In genomic region chr7:122919728-122920582, GRCm38 (mm10) we compare ENCODE assay signal across 8 mouse cellular contexts. TPM values are rescaled to one million over a fixed set of nuclear protein-coding genes. Genes with fewer than 3 reads are reported as not detected.
A peak's percentile ranks its signal among the peaks of the same experiment; 100 is the strongest.
DNase-seq lines count a peak whose midpoint lies in the region; ATAC-seq lines count a peak whose summit lies in the region.
"Had no signal": no experiment of that assay in that cellular context is flagged by ENCODE, and none has a peak within 500 bp of the region (broad histone marks: within the 10 kb centered on the region; RNA-seq: fewer than 3 reads in every experiment).

No protein-coding gene starts in this region.

- H3K4me1 ChIP-seq in forebrain, embryonic 12.5 days = 0 out of 2 replicates have a peak, but pooled peaks cover 2% of the 10 kb centered on the region
- H3K4me1 ChIP-seq in lung, embryonic 16.5 days (replicated peaks; ENCODE audit: control insufficient read depth, insufficient read depth, low read length) = 0 out of 2 replicates have a peak, but pooled peaks cover 3% of the 10 kb centered on the region
- H3K4me1 ChIP-seq: heart, embryonic 15.5 days had no signal

- H3K4me3 ChIP-seq in forebrain, embryonic 12.5 days (replicated peaks) = no peak overlapping the region
- no peak overlapping the region for H3K4me3 ChIP-seq in lung, embryonic 16.5 days (ENCODE audit: low read length)
- H3K4me3 ChIP-seq: heart, embryonic 15.5 days had no signal

- ATAC-seq in forebrain, embryonic 12.5 days (ENCODE audit: low FRiP score) = peak; percentile 41; the same call in 1 of the 2 replicates
- ATAC-seq in inflammation-experienced regulatory T-cells, adult 6 months = peak; percentile 74
- ATAC-seq in lung, embryonic 16.5 days (ENCODE audit: low read depth) = peak; percentile 62

- 46% methylated on average over 13 of the region's 13 CpGs for WGBS in forebrain, embryonic 12.5 days
- 42% methylated on average over 13 of the region's 13 CpGs for WGBS in lung, embryonic 16.5 days

- H3K9me3 ChIP-seq in forebrain, embryonic 12.5 days = no peaks in the 10 kb centered on the region
- H3K9me3 ChIP-seq in lung, embryonic 16.5 days (ENCODE audit: control insufficient read depth, low read length) = no peaks in the 10 kb centered on the region
- H3K9me3 ChIP-seq: heart, embryonic 15.5 days had no signal

- DNase-seq in 3T3-L1 (ENCODE audit: low read depth, low spot score) (peak; percentile 73), 416B (ENCODE audit: low read depth) (peak; percentile 72)
- peak; percentile 90 for DNase-seq in brain, adult 2 months (ENCODE audit: low read depth, low spot score)
- DNase-seq in retina, embryonic 14.5 days (ENCODE audit: low spot score) = peak; percentile 92

- H3K27ac ChIP-seq in forebrain, embryonic 12.5 days = no peak overlapping the region
- H3K27ac ChIP-seq in lung, embryonic 16.5 days (ENCODE audit: low read length) = no peak overlapping the region
- H3K27ac ChIP-seq: heart, embryonic 15.5 days had no signal

- peak overlapping the region; percentile 38 for H3K4me2 ChIP-seq in forebrain, embryonic 12.5 days
- no peak overlapping the region for H3K4me2 ChIP-seq in lung, embryonic 16.5 days (ENCODE audit: low read depth, low read length)
- H3K4me2 ChIP-seq: heart, embryonic 15.5 days had no signal

- no peaks in the 10 kb centered on the region for H3K36me3 ChIP-seq in forebrain, embryonic 12.5 days (replicated peaks)
- H3K36me3 ChIP-seq in lung, embryonic 16.5 days (ENCODE audit: control insufficient read depth, insufficient read depth, low read length) = no peaks in the 10 kb centered on the region
- H3K36me3 ChIP-seq: heart, embryonic 15.5 days had no signal

- H3K9ac ChIP-seq in forebrain, embryonic 12.5 days = no peak overlapping the region
- H3K9ac ChIP-seq in lung, embryonic 16.5 days (ENCODE audit: low read length) = no peak overlapping the region
- H3K9ac ChIP-seq: heart, embryonic 15.5 days had no signal

- no peaks in the 10 kb centered on the region; the same call in 1 of the 2 replicates for H3K27me3 ChIP-seq in forebrain, embryonic 12.5 days
- H3K27me3 ChIP-seq in lung, embryonic 16.5 days (ENCODE audit: control insufficient read depth, insufficient read depth, low read depth, low read length) = no peaks in the 10 kb centered on the region
- H3K27me3 ChIP-seq: heart, embryonic 15.5 days had no signal

RNA-seq across cellular contexts. Expression of gene Rbbp6, which starts 45.5 kb away (rescaled TPM):
- 39.1 and 39.7 TPM in 2 replicates for polyA plus RNA-seq in forebrain, embryonic 12.5 days (2016; fragmentation: Nextera tagmentation; extraction: Ambion mirVana)
- 10 to 100 TPM; 33.9 to 66.1 (median 58.2) TPM for polyA plus RNA-seq in inflammation-experienced regulatory T-cells, adult 6 months (2017; shearing (Covaris generic))
- 23.4 and 23.8 TPM in 2 replicates for polyA plus RNA-seq in lung, embryonic 16.5 days (2015; fragmentation: Nextera tagmentation; extraction: Ambion mirVana)
